Mouse (Mus musculus) stomach, postnatal 0 days (tissue): ENCODE results near the gene Mrto4.

Experiments
- CTCF ChIP-seq: IDR thresholded peaks from 2 replicates; pipeline ENCODE4 v1.5.1; 2016; ENCODE audit warnings: antibody characterized with exemption, low read depth, mild to moderate bottlenecking, moderate library complexity
- EP300 ChIP-seq: optimal IDR thresholded peaks from 2 replicates; pipeline ENCODE3; 2016; ENCODE audit warnings: antibody characterized with exemption

GRCm38 (mm10) chr4:139311707-139312106 lies 40.7 kb downstream of the Mrto4 start:
- TF ChIP-seq CTCF (no peak), EP300 (no peak)
